Mouse (Mus musculus): ENCODE measurements around the gene Tbc1d1. TPM values are rescaled to one million over a fixed set of nuclear protein-coding genes. Genes with fewer than 3 reads are reported as not detected.
A peak's percentile ranks its signal among the peaks of the same experiment; 100 is the strongest.
"Not testable (repeated sequence)": the region's sequence is repeated elsewhere in the genome, so short reads cannot be mapped to it uniquely, and the experiment has no call there.

The Tbc1d1 gene
- polyA plus RNA-seq, 1 experiment from 2014 or later, result 59.4 TPM

DNA sequence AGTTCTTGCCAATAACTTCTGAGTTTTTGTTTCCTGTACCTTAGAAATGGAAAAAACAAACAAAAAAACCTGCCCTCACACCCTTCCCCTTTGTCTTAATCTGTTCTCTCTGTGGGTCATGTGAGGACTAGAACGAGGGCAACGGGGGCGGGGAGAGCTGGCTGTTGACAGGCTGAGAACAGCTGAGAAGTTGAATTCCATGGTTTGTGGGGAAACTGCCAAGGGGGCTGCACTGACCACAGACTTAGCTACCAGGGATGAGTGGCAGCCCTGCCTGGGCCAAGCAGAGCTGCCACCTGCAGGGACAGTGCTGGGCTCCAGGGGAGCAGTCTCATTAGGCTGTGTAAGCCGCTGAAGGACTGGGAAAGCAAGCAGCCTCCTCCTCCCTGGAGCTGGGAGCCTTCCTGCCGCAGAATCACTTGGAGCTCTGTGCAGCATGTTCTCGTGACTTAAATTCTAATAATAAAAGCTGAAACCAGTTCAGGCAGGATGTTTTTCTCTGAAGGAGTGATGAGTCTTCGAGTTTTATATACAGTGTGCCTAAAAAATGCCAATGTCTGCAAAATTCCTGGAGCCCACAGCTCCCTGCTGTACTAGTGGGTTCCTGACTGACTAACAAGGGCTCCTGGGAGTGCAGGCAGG, 180.8 kb downstream of the Tbc1d1 start:
- Histone ChIP-seq H3K9ac (ENCODE audit: low read depth, low read length) (no peak overlapping the region), H3K36me3 (ENCODE audit: control insufficient read depth, insufficient read depth) (peaks cover 59% of the 10 kb centered on the region), H3K27me3 (replicated peaks; ENCODE audit: control insufficient read depth, insufficient read depth, low read length) (no peaks in the 10 kb centered on the region), H3K4me2 (replicated peaks; ENCODE audit: low read depth) (no peak overlapping the region), H3K4me1 (replicated peaks; ENCODE audit: control insufficient read depth, insufficient read depth, low read length) (no peaks in the 10 kb centered on the region), H3K9me3 (ENCODE audit: control insufficient read depth) (no peaks in the 10 kb centered on the region), H3K4me3 (ENCODE audit: low read depth, low read length) (no peak overlapping the region), H3K27ac (ENCODE audit: low read depth, low read length) (peak overlapping the region; percentile 50)
- ATAC-seq, result no peak
- WGBS, result 42% methylated on average over 7 of the region's 7 CpGs
- TF ChIP-seq CTCF (IDR thresholded peaks at IDR 0.05; ENCODE audit: low read depth), result peak; percentile 42

GRCm38 (mm10) chr5:64338795-64339194, 182.7 kb downstream of the Tbc1d1 start:
- 46% methylated on average over 6 of the region's 6 CpGs for WGBS

DNA sequence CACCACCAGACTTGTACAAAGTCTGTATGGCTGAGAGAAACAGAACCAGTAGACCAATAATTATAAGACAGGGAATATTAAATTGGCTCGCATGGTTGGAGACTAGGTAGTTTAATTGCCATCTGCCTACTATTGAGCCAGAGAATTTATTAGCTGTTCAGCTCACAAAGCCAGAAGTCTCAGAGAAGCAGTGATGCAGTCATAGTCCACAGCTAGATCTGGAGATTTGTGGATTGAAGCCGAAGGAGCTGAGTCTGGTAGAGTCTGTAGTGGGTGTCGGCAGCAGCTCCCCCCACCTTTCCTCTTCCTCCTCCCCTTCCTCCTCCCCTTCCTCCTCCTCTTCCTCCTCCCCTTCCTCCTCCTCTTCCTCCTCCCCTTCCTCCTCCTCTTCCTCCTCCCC, 184.3 kb downstream of the Tbc1d1 start:
- WGBS, result 93% methylated on average over 3 of the region's 3 CpGs
- no peak for ATAC-seq

More at GRCm38 (mm10) chr5:64338795-64339194, 182.7 kb downstream of the Tbc1d1 start:
- not testable (repeated sequence) for H3K4me2 ChIP-seq (replicated peaks; ENCODE audit: low read depth); ATAC-seq; H3K4me1 ChIP-seq (replicated peaks; ENCODE audit: control insufficient read depth, insufficient read depth, low read length); H3K27me3 ChIP-seq (replicated peaks; ENCODE audit: control insufficient read depth, insufficient read depth, low read length); H3K9ac ChIP-seq (ENCODE audit: low read depth, low read length); H3K9me3 ChIP-seq (ENCODE audit: control insufficient read depth); H3K4me3 ChIP-seq (ENCODE audit: low read depth, low read length); H3K27ac ChIP-seq (ENCODE audit: low read depth, low read length)
- H3K36me3 ChIP-seq (ENCODE audit: control insufficient read depth, insufficient read depth), result peaks cover 51% of the 10 kb centered on the region

DNA sequence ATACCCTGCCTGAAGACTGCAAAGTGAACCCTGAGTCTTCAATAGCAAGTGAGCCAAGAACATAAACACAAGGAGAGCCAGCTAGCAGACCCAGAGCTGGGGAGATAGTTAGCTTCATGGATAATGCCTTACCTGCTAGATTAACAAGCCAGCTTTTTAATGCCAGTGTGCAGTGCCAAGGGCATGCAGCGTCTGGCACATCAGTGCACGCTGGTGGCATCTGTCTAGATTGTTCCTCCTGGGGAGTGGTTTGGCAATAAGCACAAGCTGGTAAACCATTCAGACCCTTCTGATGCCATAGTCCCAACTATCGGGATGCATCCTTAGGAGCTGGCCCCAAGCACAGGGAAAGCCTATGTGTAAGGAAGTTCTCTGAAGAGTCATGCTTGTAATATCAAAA, 185.6 kb downstream of the Tbc1d1 start:
- Histone ChIP-seq H3K9ac (ENCODE audit: low read depth, low read length) (no peak overlapping the region), H3K36me3 (ENCODE audit: control insufficient read depth, insufficient read depth) (peaks cover 46% of the 10 kb centered on the region), H3K4me2 (replicated peaks; ENCODE audit: low read depth) (no peak overlapping the region), H3K9me3 (ENCODE audit: control insufficient read depth) (no peaks in the 10 kb centered on the region), H3K4me1 (replicated peaks; ENCODE audit: control insufficient read depth, insufficient read depth, low read length) (peaks cover 15% of the 10 kb centered on the region), H3K27ac (ENCODE audit: low read depth, low read length) (no peak overlapping the region), H3K4me3 (ENCODE audit: low read depth, low read length) (no peak overlapping the region), H3K27me3 (replicated peaks; ENCODE audit: control insufficient read depth, insufficient read depth, low read length) (no peaks in the 10 kb centered on the region)
- no peak for TF ChIP-seq CTCF (IDR thresholded peaks at IDR 0.05; ENCODE audit: low read depth)
- ATAC-seq, result no peak
- WGBS, result 85% methylated on average over 3 of the region's 3 CpGs

More for the DNA sequence above, 184.3 kb downstream of the Tbc1d1 start:
- Histone ChIP-seq H3K4me2 (replicated peaks; ENCODE audit: low read depth) (no peak overlapping the region), H3K4me1 (replicated peaks; ENCODE audit: control insufficient read depth, insufficient read depth, low read length) (peaks cover 5% of the 10 kb centered on the region), H3K4me3 (ENCODE audit: low read depth, low read length) (no peak overlapping the region), H3K27me3 (replicated peaks; ENCODE audit: control insufficient read depth, insufficient read depth, low read length) (no peaks in the 10 kb centered on the region), H3K36me3 (ENCODE audit: control insufficient read depth, insufficient read depth) (peaks cover 43% of the 10 kb centered on the region), H3K9me3 (ENCODE audit: control insufficient read depth) (no peaks in the 10 kb centered on the region), H3K27ac (ENCODE audit: low read depth, low read length) (no peak overlapping the region), H3K9ac (ENCODE audit: low read depth, low read length) (no peak overlapping the region)
- TF ChIP-seq CTCF (IDR thresholded peaks at IDR 0.05; ENCODE audit: low read depth), result no peak

GRCm38 (mm10) chr5:64342138-64342537, 186.0 kb downstream of the Tbc1d1 start:
- H3K4me2 ChIP-seq (replicated peaks; ENCODE audit: low read depth), result no peak overlapping the region
- 69% methylated on average over 10 of the region's 10 CpGs for WGBS
- H3K36me3 ChIP-seq (ENCODE audit: control insufficient read depth, insufficient read depth), result peaks cover 47% of the 10 kb centered on the region
- no peaks in the 10 kb centered on the region for H3K27me3 ChIP-seq (replicated peaks; ENCODE audit: control insufficient read depth, insufficient read depth, low read length)
- H3K9me3 ChIP-seq (ENCODE audit: control insufficient read depth), result no peaks in the 10 kb centered on the region
- no peak overlapping the region for H3K9ac ChIP-seq (ENCODE audit: low read depth, low read length)
- H3K4me1 ChIP-seq (replicated peaks; ENCODE audit: control insufficient read depth, insufficient read depth, low read length), result peaks cover 15% of the 10 kb centered on the region
- peak overlapping the region; percentile 5; the same call in 1 of the 2 replicates for H3K27ac ChIP-seq (ENCODE audit: low read depth, low read length)
- ATAC-seq, result no peak
- H3K4me3 ChIP-seq (ENCODE audit: low read depth, low read length), result no peak overlapping the region
- TF ChIP-seq CTCF (IDR thresholded peaks at IDR 0.05; ENCODE audit: low read depth), result no peak

DNA sequence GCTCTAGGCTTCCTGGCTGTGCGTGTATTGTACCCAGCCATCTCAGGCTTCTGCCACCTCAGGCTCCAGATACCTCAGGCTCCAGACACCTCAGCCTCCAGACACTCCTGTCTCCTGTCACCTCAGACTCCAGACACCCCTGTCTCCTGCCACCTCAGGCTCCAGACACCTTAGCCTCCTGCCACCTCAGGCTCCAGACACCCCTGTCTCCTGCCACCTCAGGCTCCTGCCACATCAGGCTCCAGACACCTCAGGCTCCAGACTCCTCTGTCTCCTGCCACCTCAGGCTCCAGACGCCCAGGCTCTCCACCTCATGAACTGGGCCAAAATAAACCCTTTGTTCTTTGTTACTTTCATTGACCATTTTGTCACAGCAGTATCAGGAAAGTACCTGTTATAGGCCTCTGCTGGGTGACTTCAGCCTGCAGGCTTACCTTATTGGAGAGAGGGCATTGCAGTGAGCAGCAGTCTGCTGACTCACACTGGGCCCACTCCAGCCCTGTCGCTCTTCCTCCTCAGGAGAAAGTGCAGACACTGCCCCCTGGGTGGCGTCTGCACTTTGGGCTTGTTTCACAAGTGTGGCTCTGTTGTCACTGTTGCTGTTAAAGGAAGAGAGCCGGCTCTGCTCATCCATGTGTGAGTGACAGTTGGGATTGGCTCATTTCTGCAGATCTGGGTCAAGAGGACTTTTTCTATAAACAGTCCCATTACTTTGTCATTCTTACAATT, 188.0 kb downstream of the Tbc1d1 start:
- H3K36me3 ChIP-seq (ENCODE audit: control insufficient read depth, insufficient read depth), result peaks cover 51% of the 10 kb centered on the region
- no peaks in the 10 kb centered on the region for H3K9me3 ChIP-seq (ENCODE audit: control insufficient read depth)
- H3K27me3 ChIP-seq (replicated peaks; ENCODE audit: control insufficient read depth, insufficient read depth, low read length), result no peaks in the 10 kb centered on the region
- no peak overlapping the region for H3K9ac ChIP-seq (ENCODE audit: low read depth, low read length)
- H3K4me1 ChIP-seq (replicated peaks; ENCODE audit: control insufficient read depth, insufficient read depth, low read length), result peaks cover 15% of the 10 kb centered on the region
- peak; percentile 70 for TF ChIP-seq CTCF (IDR thresholded peaks at IDR 0.05; ENCODE audit: low read depth)
- 34% methylated on average over 5 of the region's 5 CpGs for WGBS
- H3K27ac ChIP-seq (ENCODE audit: low read depth, low read length), result peak overlapping the region; percentile 81
- H3K4me2 ChIP-seq (replicated peaks; ENCODE audit: low read depth), result no peak overlapping the region
- peak; percentile 63 for ATAC-seq
- H3K4me3 ChIP-seq (ENCODE audit: low read depth, low read length), result no peak overlapping the region

All from intestine, postnatal 0 days (tissue).